Mouse (Mus musculus) heart, adult 2 months (tissue): Measurements from ENCODE around the gene Tgfb1i1.

Experiments
- CTCF ChIP-seq: fragments of 200-600 bp; IDR thresholded peaks from 2 replicates; pipeline ENCODE4 v1.8.1; 2022; ENCODE audit warnings: antibody characterized with exemption, mild to moderate bottlenecking, moderate library complexity
- EP300 ChIP-seq: fragments of 200-500 bp; IDR thresholded peaks from 2 replicates; pipeline ENCODE4 v1.6.1; 2011; ENCODE audit warnings: low read depth, low read length, control low read depth; ENCODE audit not compliant: insufficient read depth
- POLR2A ChIP-seq: fragments of 200-500 bp; IDR thresholded peaks from 2 replicates; pipeline ENCODE4 v1.6.1; 2011; ENCODE audit warnings: mild to moderate bottlenecking, low read depth, low read length, control low read depth; ENCODE audit not compliant: insufficient read depth

DNA sequence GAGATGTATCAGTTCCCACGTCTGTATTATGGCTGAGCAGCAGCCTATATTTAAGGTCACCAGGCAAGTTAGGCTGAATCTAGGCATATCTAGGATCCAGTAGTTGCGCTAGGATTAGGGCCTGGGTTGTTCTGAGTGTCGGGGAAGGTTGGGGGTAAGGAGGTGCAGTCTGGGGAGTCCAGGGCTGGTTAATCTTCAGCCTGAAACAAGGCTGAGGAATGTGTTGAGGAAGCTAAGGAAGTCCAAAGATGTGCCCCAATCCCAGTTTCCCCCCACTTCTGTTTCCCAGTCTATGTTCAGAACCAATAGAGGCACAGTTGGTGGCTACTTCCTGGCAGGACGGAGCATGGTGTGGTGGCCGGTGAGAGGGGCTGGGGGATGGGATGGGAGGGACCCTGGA, 19.4 kb downstream of the Tgfb1i1 start:
- TF ChIP-seq CTCF (no peak), POLR2A (no peak), EP300 (no peak)
